Mouse (Mus musculus): ENCODE results near the gene Med9. TPM values are rescaled to one million over a fixed set of nuclear protein-coding genes. Genes with fewer than 3 reads are reported as not detected.

Med9 gene
- polyA plus RNA-seq, 1 experiment from 2014 or later = 41.0 TPM

- no peak overlapping the region for H3K4me3 ChIP-seq (replicated peaks)
- H3K27me3 ChIP-seq (replicated peaks) = no peaks in the 10 kb centered on the region
- WGBS = 91% methylated on average over 14 of the region's 14 CpGs
- no peaks in the 10 kb centered on the region for H3K36me3 ChIP-seq
- H3K9ac ChIP-seq (replicated peaks) = no peak overlapping the region
- H3K4me2 ChIP-seq = no peak overlapping the region
- H3K27ac ChIP-seq (replicated peaks) = no peak overlapping the region
- H3K4me1 ChIP-seq = peaks cover 13% of the 10 kb centered on the region
- H3K9me3 ChIP-seq (replicated peaks) = no peaks in the 10 kb centered on the region
- no peak for ATAC-seq (ENCODE audit: low FRiP score)
Observed at GRCm38 (mm10) chr11:59952892-59953291, 4.9 kb downstream of the Med9 start.

GRCm38 (mm10) chr11:59956749-59957148, 8.7 kb downstream of the Med9 start:
- 83% methylated on average over 6 of the region's 6 CpGs for WGBS
- no peaks in the 10 kb centered on the region for H3K27me3 ChIP-seq (replicated peaks)
- H3K4me1 ChIP-seq = no peaks in the 10 kb centered on the region; the same call in 1 of the 2 replicates
- no peak for ATAC-seq (ENCODE audit: low FRiP score)
- no peak overlapping the region for H3K27ac ChIP-seq (replicated peaks)
- no peaks in the 10 kb centered on the region for H3K9me3 ChIP-seq (replicated peaks)
- H3K36me3 ChIP-seq = peaks cover 14% of the 10 kb centered on the region
- H3K4me3 ChIP-seq (replicated peaks) = no peak overlapping the region
- H3K4me2 ChIP-seq = no peak overlapping the region
- no peak overlapping the region for H3K9ac ChIP-seq (replicated peaks)

GRCm38 (mm10) chr11:59959453-59959852, 11.4 kb downstream of the Med9 start:
- H3K4me3 ChIP-seq (replicated peaks) = no peak overlapping the region
- H3K4me2 ChIP-seq = no peak overlapping the region
- H3K36me3 ChIP-seq = peaks cover 17% of the 10 kb centered on the region
- no peak overlapping the region for H3K9ac ChIP-seq (replicated peaks)
- peaks cover 22% of the 10 kb centered on the region for H3K27me3 ChIP-seq (replicated peaks)
- no peaks in the 10 kb centered on the region for H3K9me3 ChIP-seq (replicated peaks)
- WGBS = 83% methylated on average over 4 of the region's 4 CpGs
- peaks cover 13% of the 10 kb centered on the region for H3K4me1 ChIP-seq
- no peak overlapping the region for H3K27ac ChIP-seq (replicated peaks)
- no peak for ATAC-seq (ENCODE audit: low FRiP score)

- H3K27me3 ChIP-seq (replicated peaks) = peaks cover 30% of the 10 kb centered on the region
- no peak overlapping the region for H3K4me2 ChIP-seq
Observed at GRCm38 (mm10) chr11:59960476-59961337, 12.7 kb downstream of the Med9 start.

GRCm38 (mm10) chr11:59961338-59961875, 13.4 kb downstream of the Med9 start:
- no peaks in the 10 kb centered on the region for H3K9me3 ChIP-seq (replicated peaks)
- no peak overlapping the region for H3K27ac ChIP-seq (replicated peaks)
- no peak overlapping the region for H3K4me2 ChIP-seq
- peaks cover 17% of the 10 kb centered on the region for H3K36me3 ChIP-seq
- H3K27me3 ChIP-seq (replicated peaks) = peaks cover 30% of the 10 kb centered on the region
- H3K9ac ChIP-seq (replicated peaks) = no peak overlapping the region
- ATAC-seq (ENCODE audit: low FRiP score) = no peak
- H3K4me1 ChIP-seq = peaks cover 28% of the 10 kb centered on the region
- H3K4me3 ChIP-seq (replicated peaks) = no peak overlapping the region
- 89% methylated on average over 9 of the region's 9 CpGs for WGBS

More at GRCm38 (mm10) chr11:59960476-59961337, 12.7 kb downstream of the Med9 start:
- Histone ChIP-seq H3K4me3 (replicated peaks) (no peak overlapping the region), H3K9me3 (replicated peaks) (no peaks in the 10 kb centered on the region), H3K27ac (replicated peaks) (no peak overlapping the region), H3K9ac (replicated peaks) (no peak overlapping the region), H3K4me1 (peaks cover 24% of the 10 kb centered on the region), H3K36me3 (peaks cover 17% of the 10 kb centered on the region)
- no peak for ATAC-seq (ENCODE audit: low FRiP score)
- WGBS = 90% methylated on average over 20 of the region's 20 CpGs

- H3K27me3 ChIP-seq (replicated peaks) = peaks cover 30% of the 10 kb centered on the region
- H3K36me3 ChIP-seq = peaks cover 17% of the 10 kb centered on the region
- H3K9ac ChIP-seq (replicated peaks) = no peak overlapping the region
- no peak overlapping the region for H3K4me2 ChIP-seq
- no peak overlapping the region for H3K27ac ChIP-seq (replicated peaks)
- ATAC-seq (ENCODE audit: low FRiP score) = no peak
- no peaks in the 10 kb centered on the region for H3K9me3 ChIP-seq (replicated peaks)
- WGBS = 81% methylated on average over 3 of the region's 3 CpGs
- H3K4me3 ChIP-seq (replicated peaks) = no peak overlapping the region
- H3K4me1 ChIP-seq = peaks cover 28% of the 10 kb centered on the region
Observed at GRCm38 (mm10) chr11:59962590-59962989, 14.6 kb downstream of the Med9 start.

- H3K4me3 ChIP-seq (replicated peaks) = peak overlapping the region; percentile 42
- peaks cover 17% of the 10 kb centered on the region for H3K36me3 ChIP-seq
- no peaks in the 10 kb centered on the region for H3K9me3 ChIP-seq (replicated peaks)
- no peak for ATAC-seq (ENCODE audit: low FRiP score)
- 6% methylated on average over 34 of the region's 34 CpGs for WGBS
- H3K27me3 ChIP-seq (replicated peaks) = peaks cover 30% of the 10 kb centered on the region
- peaks cover 28% of the 10 kb centered on the region for H3K4me1 ChIP-seq
- H3K9ac ChIP-seq (replicated peaks) = peak overlapping the region; percentile 36
- no peak overlapping the region for H3K27ac ChIP-seq (replicated peaks)
- H3K4me2 ChIP-seq = peak overlapping the region; percentile 87
Observed at GRCm38 (mm10) chr11:59963364-59964162, 15.6 kb downstream of the Med9 start.

GRCm38 (mm10) chr11:59964163-59964758, 16.3 kb downstream of the Med9 start:
- no peak overlapping the region for H3K27ac ChIP-seq (replicated peaks)
- H3K4me3 ChIP-seq (replicated peaks) = peak overlapping the region; percentile 42
- H3K27me3 ChIP-seq (replicated peaks) = peaks cover 30% of the 10 kb centered on the region
- peak; percentile 10; the same call in 1 of the 2 replicates for ATAC-seq (ENCODE audit: low FRiP score)
- H3K9me3 ChIP-seq (replicated peaks) = no peaks in the 10 kb centered on the region
- peaks cover 17% of the 10 kb centered on the region for H3K36me3 ChIP-seq
- 2% methylated on average over 33 of the region's 33 CpGs for WGBS
- H3K4me1 ChIP-seq = peaks cover 28% of the 10 kb centered on the region
- peak overlapping the region; percentile 36 for H3K9ac ChIP-seq (replicated peaks)
- peak overlapping the region; percentile 87 for H3K4me2 ChIP-seq

GRCm38 (mm10) chr11:59964818-59965217, 16.8 kb downstream of the Med9 start, which contains the start of gene Rasd1:
Gene Rasd1 (minus strand): TSS chr11:59964944.
- Histone ChIP-seq H3K27ac (replicated peaks) (no peak within 1 kb of the TSS; the same call in 1 of the 2 replicates), H3K4me2 (peak within 1 kb of the TSS; percentile 87), H3K4me3 (replicated peaks) (peak within 1 kb of the TSS; percentile 42), H3K9me3 (replicated peaks) (no peaks in the 10 kb centered on the region), H3K27me3 (replicated peaks) (peaks cover 30% of the 10 kb centered on the region), H3K4me1 (peaks cover 28% of the 10 kb centered on the region), H3K36me3 (peaks cover 17% of the 10 kb centered on the region), H3K9ac (replicated peaks) (peak within 1 kb of the TSS; percentile 36)
- ATAC-seq (ENCODE audit: low FRiP score) = peak; percentile 67; the same call in 1 of the 2 replicates
- under 1% methylated on average over 28 of the region's 28 CpGs for WGBS

GRCm38 (mm10) chr11:59965227-59966101, 17.5 kb downstream of the Med9 start:
- H3K4me3 ChIP-seq (replicated peaks) = peak overlapping the region; percentile 42
- H3K27me3 ChIP-seq (replicated peaks) = peaks cover 30% of the 10 kb centered on the region
- no peak overlapping the region; the same call in 1 of the 2 replicates for H3K27ac ChIP-seq (replicated peaks)
- WGBS = 20% methylated on average over 25 of the region's 25 CpGs
- H3K9ac ChIP-seq (replicated peaks) = peak overlapping the region; percentile 36
- H3K36me3 ChIP-seq = peaks cover 16% of the 10 kb centered on the region
- H3K9me3 ChIP-seq (replicated peaks) = no peaks in the 10 kb centered on the region
- peak overlapping the region; percentile 87 for H3K4me2 ChIP-seq
- ATAC-seq (ENCODE audit: low FRiP score) = peak; percentile 74
- peaks cover 28% of the 10 kb centered on the region for H3K4me1 ChIP-seq
